Mouse (Mus musculus) heart, embryonic 11.5 days (tissue): Measurements from ENCODE around the gene Apip. TPM values are rescaled to one million over a fixed set of nuclear protein-coding genes. Genes with fewer than 3 reads are reported as not detected.
A peak's percentile ranks its signal among the peaks of the same experiment; 100 is the strongest.

Source experiments
- ATAC-seq: fragments of 200-750 bp; cut with Nextera tagmentation; replicated peaks from 2 replicates; pipeline ENCODE4 v1.8.0; 2017; ENCODE audit warnings: moderate library complexity; ENCODE audit not compliant: insufficient number of reproducible peaks, low FRiP score, low TSS enrichment
- H3K27ac ChIP-seq: fragments of 300-500 bp; sonication (generic); 2 replicates; pipeline ENCODE4 v1.5.1; 2014; ENCODE audit warnings: mild to moderate bottlenecking, low read depth, low read length
- H3K27me3 ChIP-seq: fragments of 300-500 bp; sonication (generic); 2 replicates; pipeline ENCODE4 v1.6.1; 2014; ENCODE audit warnings: mild to moderate bottlenecking, low read length, mixed read lengths; ENCODE audit not compliant: control insufficient read depth, insufficient read depth
- H3K36me3 ChIP-seq: fragments of 300-500 bp; sonication (generic); 2 replicates; pipeline ENCODE4 v1.6.1; 2014; ENCODE audit warnings: mild to moderate bottlenecking, low read length, moderate library complexity, mixed read lengths; ENCODE audit not compliant: control insufficient read depth, insufficient read depth
- H3K4me1 ChIP-seq: fragments of 300-500 bp; sonication (generic); 2 replicates; pipeline ENCODE4 v1.6.1; 2014; ENCODE audit warnings: low read length; ENCODE audit not compliant: control insufficient read depth, insufficient read depth
- H3K4me2 ChIP-seq: fragments of 300-500 bp; sonication (generic); 2 replicates; pipeline ENCODE4 v1.6.1; 2014; ENCODE audit warnings: mild to moderate bottlenecking, moderate library complexity
- H3K4me3 ChIP-seq: fragments of 300-500 bp; sonication (generic); 2 replicates; pipeline ENCODE4 v1.5.1; 2014; ENCODE audit warnings: low read depth, low read length
- H3K9ac ChIP-seq: fragments of 300-500 bp; sonication (generic); 2 replicates; pipeline ENCODE4 v1.6.1; 2014; ENCODE audit warnings: mild to moderate bottlenecking, low read depth, low read length, moderate library complexity
- H3K9me3 ChIP-seq: fragments of 300-500 bp; sonication (generic); replicated peaks from 2 replicates; pipeline ENCODE4 v1.6.1; 2016; ENCODE audit warnings: low read length; ENCODE audit not compliant: control insufficient read depth
- WGBS: fragments of 180-500 bp; shearing (Covaris S2); extraction: QIAGEN DNeasy Blood & Tissue Kit; methylation state at CpG from one replicate; pipeline ENCODE4 v1.1.7; 2014; ENCODE audit not compliant: insufficient replicate concordance; 5-methylcytosine and 5-hydroxymethylcytosine counted together
- polyA plus RNA-seq: library from polyadenylated mRNA; unstranded; fragments of >200 nt; fragmentation: Nextera tagmentation; extraction: Ambion mirVana; gene quantifications from 2 replicates; pipeline ENCODE4 v1.2.1, GENCODE M21; 2014

Apip gene
- 69.4 and 70.2 TPM in 2 replicates for polyA plus RNA-seq

DNA sequence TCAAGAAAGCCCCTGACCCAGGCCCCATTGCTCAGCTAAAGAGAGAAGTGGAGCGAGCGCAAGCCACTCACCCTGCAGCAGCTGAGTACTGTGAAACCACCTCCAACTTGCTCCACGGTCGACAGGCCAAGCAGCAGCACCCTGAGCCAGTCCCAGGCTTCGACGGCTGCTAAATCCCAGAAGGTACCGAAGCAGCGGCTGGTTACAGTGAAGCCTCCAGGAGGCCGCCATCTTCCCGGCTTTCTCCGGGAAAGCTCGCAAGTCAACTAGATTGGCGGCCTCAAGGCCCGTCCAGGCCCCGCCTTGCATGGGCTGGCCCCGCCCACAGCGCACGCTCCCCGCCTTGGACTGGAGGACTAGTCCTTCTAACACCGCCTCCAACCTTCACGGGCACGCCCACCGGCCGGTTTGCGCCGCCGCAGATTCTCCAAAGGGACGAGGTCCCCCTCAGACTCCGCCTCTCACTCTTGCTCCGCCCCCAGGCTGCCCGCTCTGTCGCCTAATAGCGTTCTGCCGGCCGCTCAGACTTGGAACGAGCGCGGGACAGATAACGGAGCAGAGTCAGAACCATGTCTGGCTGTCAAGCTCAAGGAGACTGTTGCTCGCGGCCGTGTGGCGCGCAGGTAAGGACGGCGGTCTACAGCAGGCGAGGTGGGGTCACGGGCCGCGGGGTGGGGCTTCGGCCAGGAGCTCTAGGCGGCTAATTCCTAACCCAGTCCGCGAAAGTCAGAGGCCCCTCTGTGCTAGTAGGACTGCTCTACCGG is at the start of gene Apip, which contains the start of gene Pdhx:
Gene Apip (plus strand): TSS at position 457 of the 764 bp plus-strand sequence.
Gene Pdhx (minus strand): TSS at position 295 of the 764 bp plus-strand sequence.
- H3K4me1 ChIP-seq = peaks cover 8% of the 10 kb centered on the region; the same call in 1 of the 2 replicates
- no peaks in the 10 kb centered on the region for H3K36me3 ChIP-seq
- H3K9me3 ChIP-seq = no peaks in the 10 kb centered on the region
- H3K27ac ChIP-seq = peak within 1 kb of the TSS; percentile 84
- peak within 1 kb of the TSS; percentile 93 for H3K4me3 ChIP-seq
- under 1% methylated on average over 55 of the region's 55 CpGs for WGBS
- ATAC-seq = peak; percentile 99
- peak within 1 kb of the TSS; percentile 69 for H3K4me2 ChIP-seq
- peak within 1 kb of the TSS; percentile 89 for H3K9ac ChIP-seq
- no peaks in the 10 kb centered on the region for H3K27me3 ChIP-seq

DNA sequence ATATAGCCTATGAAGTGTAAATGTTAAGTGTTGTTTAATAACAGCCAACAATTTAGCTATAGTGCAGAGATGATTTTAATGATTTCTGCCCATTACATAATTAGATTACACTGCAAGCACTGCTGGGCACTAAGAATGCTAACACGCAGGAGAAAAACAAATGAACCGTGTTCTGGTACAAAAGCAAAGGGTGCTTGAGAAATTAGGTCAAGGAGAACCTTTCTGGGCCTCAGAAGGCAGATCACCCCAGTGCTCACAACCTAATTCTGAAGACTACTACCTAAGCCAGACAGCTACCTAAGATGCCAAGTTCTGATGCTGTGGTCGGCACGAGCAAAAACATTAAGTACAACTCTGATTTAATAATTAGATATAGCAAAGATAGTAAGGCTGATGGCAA is 35.6 kb upstream of the Apip start:
- H3K9ac ChIP-seq = no peak overlapping the region
- H3K36me3 ChIP-seq = peaks cover 3% of the 10 kb centered on the region
- no peak for ATAC-seq
- 95% methylated on average over 4 of the region's 4 CpGs for WGBS
- no peaks in the 10 kb centered on the region for H3K4me1 ChIP-seq
- H3K27me3 ChIP-seq = no peaks in the 10 kb centered on the region
- H3K9me3 ChIP-seq = no peaks in the 10 kb centered on the region
- no peak overlapping the region for H3K4me2 ChIP-seq
- H3K27ac ChIP-seq = no peak overlapping the region
- no peak overlapping the region for H3K4me3 ChIP-seq

DNA sequence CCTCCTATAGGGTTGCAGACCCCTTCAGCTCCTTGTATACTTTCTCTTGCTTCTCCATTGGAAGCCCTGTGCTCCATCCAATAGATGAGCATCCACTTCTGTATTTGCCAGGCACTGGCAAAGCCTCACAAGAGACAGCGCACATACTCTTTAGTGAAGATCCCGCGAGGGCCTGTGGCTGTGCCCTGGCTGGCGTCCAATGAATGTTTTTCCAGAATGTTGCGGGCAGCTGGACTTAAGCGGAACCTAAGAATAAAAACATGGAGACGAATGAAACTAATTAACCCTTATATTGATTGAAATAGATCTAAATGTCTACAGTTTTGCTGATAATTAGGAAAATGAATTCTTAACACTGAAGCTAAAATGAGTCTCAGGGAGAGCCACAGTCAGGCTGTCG is 32.6 kb upstream of the Apip start:
- 88% methylated on average over 8 of the region's 8 CpGs for WGBS
- no peaks in the 10 kb centered on the region for H3K36me3 ChIP-seq

DNA sequence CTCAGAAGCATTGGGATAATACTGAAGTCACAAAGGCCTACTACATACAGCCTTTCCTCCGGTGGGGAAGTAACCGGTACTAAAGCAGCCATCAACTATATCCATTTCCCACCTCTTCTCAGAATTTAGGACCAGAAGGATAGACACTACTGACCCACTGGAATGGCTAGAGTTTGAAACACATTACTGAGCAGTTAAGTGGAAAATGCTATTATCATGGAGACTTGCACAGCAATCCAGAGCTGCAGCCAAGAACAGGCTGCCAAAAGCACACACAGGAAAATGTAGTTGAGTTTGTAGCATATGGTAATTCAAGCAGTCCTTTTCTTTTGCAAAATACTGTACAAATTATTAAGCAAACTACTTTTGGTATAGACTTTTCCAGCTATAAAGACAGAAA is 28.2 kb upstream of the Apip start:
- H3K9ac ChIP-seq = no peak overlapping the region
- H3K9me3 ChIP-seq = no peaks in the 10 kb centered on the region
- ATAC-seq = no peak
- no peak overlapping the region for H3K4me3 ChIP-seq
- no peaks in the 10 kb centered on the region for H3K27me3 ChIP-seq
- no peaks in the 10 kb centered on the region for H3K4me1 ChIP-seq
- no peak overlapping the region for H3K27ac ChIP-seq
- no peaks in the 10 kb centered on the region for H3K36me3 ChIP-seq
- WGBS = 92% methylated on average over 2 of the region's 2 CpGs
- H3K4me2 ChIP-seq = no peak overlapping the region

More for the DNA sequence above, 32.6 kb upstream of the Apip start:
- Histone ChIP-seq H3K9me3 (no peaks in the 10 kb centered on the region), H3K4me3 (no peak overlapping the region), H3K27ac (no peak overlapping the region), H3K9ac (no peak overlapping the region), H3K4me1 (no peaks in the 10 kb centered on the region), H3K4me2 (no peak overlapping the region), H3K27me3 (no peaks in the 10 kb centered on the region)
- ATAC-seq = no peak

DNA sequence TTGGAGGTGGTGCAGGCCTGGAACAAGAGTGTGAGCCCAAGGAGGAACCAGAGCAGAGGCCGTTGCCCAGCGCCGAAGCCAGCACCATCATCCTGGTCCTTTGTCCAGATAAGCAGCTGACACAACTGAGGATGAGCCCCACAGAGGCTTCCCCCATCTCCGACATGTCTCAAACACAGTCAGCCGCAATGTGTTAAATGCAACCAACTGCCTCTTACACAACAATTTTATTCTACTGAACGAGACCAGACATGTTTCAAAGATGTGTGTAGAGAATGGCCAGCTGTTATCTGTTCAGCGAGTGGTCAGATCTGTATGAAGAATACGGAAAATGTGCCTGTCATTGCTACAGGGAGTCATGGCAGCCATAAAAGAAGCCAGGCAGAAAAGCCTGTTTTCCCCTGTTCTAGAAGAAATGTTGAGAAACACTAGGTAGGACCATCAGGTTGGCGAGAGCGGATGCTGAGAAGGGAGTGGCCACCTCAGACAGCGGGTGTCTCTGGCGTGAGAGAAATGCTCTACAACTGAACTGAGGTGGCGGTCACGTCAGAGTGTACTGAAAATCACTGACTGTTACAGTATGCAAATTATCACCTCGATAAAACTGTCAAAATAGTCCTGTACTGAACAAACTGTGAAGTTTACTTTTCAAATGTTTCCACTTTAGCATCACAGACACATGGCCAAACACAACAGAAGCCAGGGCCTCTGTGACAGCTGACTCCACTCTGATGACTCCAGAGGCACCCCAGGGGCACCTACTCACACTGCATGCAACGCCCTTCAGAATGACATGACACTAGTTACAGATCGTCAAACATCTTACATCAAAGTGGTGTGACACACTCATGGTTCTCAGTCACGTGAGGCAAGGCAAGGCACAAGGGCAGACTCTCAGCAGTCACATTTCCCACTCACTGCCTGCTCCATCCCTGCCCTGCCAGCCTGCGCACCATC is 21.3 kb upstream of the Apip start:
- no peak overlapping the region for H3K9ac ChIP-seq
- H3K27ac ChIP-seq = no peak overlapping the region
- H3K9me3 ChIP-seq = no peaks in the 10 kb centered on the region
- no peak overlapping the region for H3K4me3 ChIP-seq
- H3K4me2 ChIP-seq = no peak overlapping the region
- WGBS = 79% methylated on average over 19 of the region's 19 CpGs
- ATAC-seq = no peak
- H3K36me3 ChIP-seq = peaks cover 3% of the 10 kb centered on the region; the same call in 1 of the 2 replicates
- H3K27me3 ChIP-seq = no peaks in the 10 kb centered on the region
- H3K4me1 ChIP-seq = no peaks in the 10 kb centered on the region

DNA sequence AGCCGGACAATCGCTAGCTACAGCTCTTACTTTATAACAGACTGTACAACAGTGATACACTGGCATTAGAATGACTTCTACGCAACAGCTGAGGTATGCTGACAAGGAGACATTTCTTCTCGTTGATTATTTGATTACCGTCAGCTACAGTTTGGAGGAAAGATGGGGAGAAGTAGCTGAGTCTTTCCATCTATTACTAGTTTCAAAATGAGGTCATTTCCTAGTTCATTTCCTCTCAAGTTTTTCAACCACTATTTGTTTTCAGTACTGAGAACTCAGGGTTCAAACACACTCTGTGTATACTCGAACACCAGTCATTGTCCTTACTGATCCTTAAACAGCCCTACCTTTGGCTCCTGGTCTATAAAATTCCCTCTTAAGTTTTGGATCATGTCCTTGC is 17.7 kb upstream of the Apip start:
- Histone ChIP-seq H3K27me3 (no peaks in the 10 kb centered on the region), H3K9ac (no peak overlapping the region), H3K4me3 (no peak overlapping the region), H3K27ac (no peak overlapping the region), H3K36me3 (peaks cover 3% of the 10 kb centered on the region; the same call in 1 of the 2 replicates), H3K4me2 (no peak overlapping the region), H3K9me3 (no peaks in the 10 kb centered on the region), H3K4me1 (no peaks in the 10 kb centered on the region)
- no peak for ATAC-seq
- 83% methylated on average over 6 of the region's 6 CpGs for WGBS

DNA sequence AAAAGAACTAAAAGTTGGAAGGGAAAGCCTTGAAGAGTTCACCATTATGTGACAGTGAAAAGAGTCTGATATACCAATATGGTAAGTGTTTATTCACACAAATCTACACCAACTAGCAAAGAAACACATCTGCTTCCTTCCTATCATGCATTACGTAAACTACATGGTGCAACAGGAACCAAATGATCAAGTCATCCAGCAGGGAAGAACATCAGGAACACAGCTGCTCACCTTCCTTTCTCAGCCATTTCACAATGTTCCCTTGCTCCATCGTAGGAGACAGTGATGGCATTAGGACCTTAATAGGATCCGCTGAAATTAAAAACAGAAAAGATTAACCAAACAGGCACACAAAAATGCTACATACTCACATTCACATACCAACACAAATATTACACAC is 15.2 kb upstream of the Apip start:
- Histone ChIP-seq H3K4me1 (peaks cover 3% of the 10 kb centered on the region; the same call in 1 of the 2 replicates), H3K9me3 (no peaks in the 10 kb centered on the region), H3K9ac (no peak overlapping the region), H3K4me2 (no peak overlapping the region), H3K4me3 (no peak overlapping the region), H3K27ac (no peak overlapping the region), H3K27me3 (no peaks in the 10 kb centered on the region), H3K36me3 (peaks cover 3% of the 10 kb centered on the region; the same call in 1 of the 2 replicates)
- no peak for ATAC-seq
- 94% methylated on average over 3 of the region's 3 CpGs for WGBS

DNA sequence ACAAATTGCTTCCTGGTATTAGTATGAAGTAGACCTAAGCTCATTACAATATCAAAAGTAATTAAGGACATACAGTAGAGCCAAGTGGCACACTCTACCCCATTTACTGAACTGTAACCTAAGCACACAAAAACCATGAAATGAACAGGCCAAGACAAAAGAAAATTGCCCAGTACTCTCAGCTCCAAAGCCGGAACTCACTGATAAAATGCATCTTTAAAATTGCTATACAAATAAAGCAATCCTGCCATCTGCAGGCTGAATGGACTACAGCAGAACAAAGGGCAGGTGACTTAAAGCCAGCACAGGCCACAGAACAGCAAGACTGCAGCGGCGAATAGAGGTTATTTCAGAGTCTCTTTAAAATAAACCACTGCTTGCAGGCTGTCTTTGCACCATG is 10.6 kb upstream of the Apip start:
- Histone ChIP-seq H3K36me3 (no peaks in the 10 kb centered on the region), H3K9ac (no peak overlapping the region), H3K4me1 (peaks cover 3% of the 10 kb centered on the region; the same call in 1 of the 2 replicates), H3K4me2 (no peak overlapping the region), H3K27me3 (no peaks in the 10 kb centered on the region), H3K4me3 (no peak overlapping the region), H3K27ac (no peak overlapping the region), H3K9me3 (no peaks in the 10 kb centered on the region)
- ATAC-seq = no peak
- WGBS = 42% methylated on average over 3 of the region's 3 CpGs
